Mouse (Mus musculus) C2C12 (cell line): ENCODE data around the gene Nek2.

ENCODE experiments used
- CEBPB ChIP-seq: IDR thresholded peaks from one replicate; pipeline ENCODE4 v1.6.1; 2011; ENCODE audit warnings: low read depth, mild to moderate bottlenecking, control low read depth, moderate library complexity
- CTCF ChIP-seq: IDR thresholded peaks from one replicate; pipeline ENCODE4 v1.5.1; 2011; ENCODE audit not compliant: control insufficient read depth, insufficient read depth, insufficient read length

DNA sequence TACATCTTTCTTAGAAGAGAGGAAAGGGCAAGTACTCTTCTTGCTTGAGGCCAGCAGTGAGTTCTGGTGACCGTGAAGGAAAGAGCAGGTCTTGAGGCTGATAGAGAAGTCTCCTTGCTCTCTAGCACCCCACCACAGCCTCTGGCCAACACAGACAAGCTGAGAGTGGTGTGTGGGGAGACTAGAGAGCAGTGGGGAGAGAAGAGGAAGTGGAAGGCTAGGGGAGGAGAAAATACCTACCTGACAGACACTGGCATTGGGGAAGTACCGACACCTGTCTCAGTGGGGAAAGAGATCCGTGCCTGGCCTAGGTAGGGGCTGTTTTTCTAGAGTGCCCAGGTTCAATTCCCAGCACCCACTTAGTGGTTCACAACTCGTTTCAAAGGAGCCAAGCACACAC is 7.0 kb upstream of the Nek2 start:
- TF ChIP-seq CTCF (no peak), CEBPB (no peak)
